Mouse (Mus musculus) MEL (cell line): ENCODE results near the gene Cd151. TPM values are rescaled to one million over a fixed set of nuclear protein-coding genes. Genes with fewer than 3 reads are reported as not detected.

Source experiments
- DNase-seq: peaks from one replicate; pipeline ENCODE4 v3.0.0; 2011; ENCODE audit warnings: low read depth, low spot score
- H3K27ac ChIP-seq: 2 replicates; pipeline ENCODE4 v1.5.1; 2012; ENCODE audit warnings: low read depth, mild to moderate bottlenecking, control low read depth, low read length, moderate library complexity; ENCODE audit not compliant: control insufficient read depth
- H3K27me3 ChIP-seq, 2 experiments: fragments of 150-350 bp in 1 of 2; sonication (generic) in 1 of 2; 2 replicates each; pipeline ENCODE4 v1.6.1; 2012; ENCODE audit warnings: low read length in 2 of 2, mild to moderate bottlenecking in 2 of 2, improper control_type of control experiment in 1 of 2, moderate library complexity in 1 of 2; ENCODE audit not compliant: insufficient read depth in 2 of 2, control insufficient read depth in 1 of 2
- H3K36me3 ChIP-seq, 2 experiments: 2 replicates each; pipeline ENCODE4 v1.6.1; 2012 to 2014; ENCODE audit warnings: low read length in 2 of 2, improper control_type of control experiment in 1 of 2, inconsistent platforms in 1 of 2, mild to moderate bottlenecking in 1 of 2; ENCODE audit not compliant: insufficient read depth in 2 of 2, control insufficient read depth in 1 of 2
- H3K4me1 ChIP-seq, 2 experiments: fragments of 150-350 bp in 1 of 2; sonication (generic) in 1 of 2; 2 replicates each; pipeline ENCODE4 v1.6.1; 2012; ENCODE audit warnings: low read length in 2 of 2, improper control_type of control experiment in 1 of 2, mild to moderate bottlenecking in 1 of 2; ENCODE audit not compliant: insufficient read depth in 2 of 2, control insufficient read depth in 1 of 2
- H3K4me3 ChIP-seq, 2 experiments: fragments of 150-350 bp in 1 of 2; sonication (generic) in 1 of 2; 2 replicates each; pipeline ENCODE4 v1.5.1; 2012; ENCODE audit warnings: low read depth in 2 of 2, low read length in 2 of 2, mild to moderate bottlenecking in 2 of 2, moderate library complexity in 2 of 2, control low read depth in 1 of 2, improper control_type of control experiment in 1 of 2; ENCODE audit not compliant: control insufficient read depth in 1 of 2, insufficient read depth in 1 of 2
- H3K79me2 ChIP-seq: 2 replicates; pipeline ENCODE4 v1.6.1; 2012; ENCODE audit warnings: mild to moderate bottlenecking, low read length, moderate library complexity; ENCODE audit not compliant: control insufficient read depth, poor library complexity, insufficient read depth
- H3K9ac ChIP-seq: 2 replicates; pipeline ENCODE4 v1.6.1; 2012; ENCODE audit warnings: low read depth, mild to moderate bottlenecking, control low read depth, low read length, moderate library complexity; ENCODE audit not compliant: control insufficient read depth, poor library complexity, severe bottlenecking
- H3K9me3 ChIP-seq: fragments of 150-350 bp; sonication (generic); replicated peaks from 2 replicates; pipeline ENCODE4 v1.6.1; 2012; ENCODE audit warnings: mild to moderate bottlenecking, low read length, improper control_type of control experiment, moderate library complexity; ENCODE audit not compliant: insufficient read depth
- CHD1 ChIP-seq: IDR thresholded peaks from 2 replicates; pipeline ENCODE4 v1.6.1; 2012; ENCODE audit warnings: low read depth, mild to moderate bottlenecking, inconsistent platforms, low read length, improper control_type of control experiment
- CHD2 ChIP-seq: IDR thresholded peaks from 2 replicates; pipeline ENCODE4 v1.6.1; 2011; ENCODE audit warnings: low read length, improper control_type of control experiment
- EP300 ChIP-seq, 2 experiments: IDR thresholded peaks; 2 replicates each; pipeline ENCODE4 v1.6.1; 2011; ENCODE audit warnings: improper control_type of control experiment in 2 of 2, low read length in 2 of 2, low read depth in 1 of 2, mild to moderate bottlenecking in 1 of 2
- KAT2A ChIP-seq: conservative IDR thresholded peaks from 2 replicates; pipeline ENCODE4 v1.6.1; 2012; ENCODE audit warnings: low read depth, low read length, improper control_type of control experiment, inconsistent platforms
- MAFK ChIP-seq: IDR thresholded peaks from 2 replicates; pipeline ENCODE4 v1.6.1; 2011; ENCODE audit warnings: low read depth, mild to moderate bottlenecking, low read length, improper control_type of control experiment, borderline replicate concordance
- MAZ ChIP-seq: IDR thresholded peaks from 2 replicates; pipeline ENCODE4 v1.6.1; 2012; ENCODE audit warnings: low read depth, mild to moderate bottlenecking, inconsistent platforms, low read length, improper control_type of control experiment
- MXI1 ChIP-seq: IDR thresholded peaks from 2 replicates; pipeline ENCODE4 v1.6.1; 2011; ENCODE audit warnings: mild to moderate bottlenecking, low read depth, low read length, improper control_type of control experiment
- MYC ChIP-seq: IDR thresholded peaks from 2 replicates; pipeline ENCODE4 v1.6.1; 2011; ENCODE audit warnings: low read depth, mild to moderate bottlenecking, low read length, improper control_type of control experiment, moderate library complexity
- NELFE ChIP-seq: IDR thresholded peaks from 2 replicates; pipeline ENCODE4 v1.6.1; 2011; ENCODE audit warnings: low read depth, low read length, improper control_type of control experiment
- NRF1 ChIP-seq: IDR thresholded peaks from 2 replicates; pipeline ENCODE4 v1.6.1; 2014; ENCODE audit warnings: low read depth, mild to moderate bottlenecking, inconsistent platforms, low read length, improper control_type of control experiment, moderate library complexity; ENCODE audit not compliant: poor library complexity, insufficient read depth, severe bottlenecking
- RAD21 ChIP-seq: IDR thresholded peaks from 2 replicates; pipeline ENCODE4 v1.6.1; 2011; ENCODE audit warnings: mild to moderate bottlenecking, low read depth, low read length, improper control_type of control experiment
- RCOR1 ChIP-seq: IDR thresholded peaks from 2 replicates; pipeline ENCODE4 v1.6.1; 2012; ENCODE audit warnings: low read depth, mild to moderate bottlenecking, inconsistent platforms, low read length, improper control_type of control experiment
- TAL1 ChIP-seq: IDR thresholded peaks from 2 replicates; pipeline ENCODE4 v1.6.1; 2012; ENCODE audit warnings: mild to moderate bottlenecking, inconsistent platforms, low read length, moderate library complexity, mixed read lengths
- TBP ChIP-seq: IDR thresholded peaks from 2 replicates; pipeline ENCODE4 v1.8.0; 2011; ENCODE audit warnings: low read depth, low read length, improper control_type of control experiment
- TCF12 ChIP-seq: IDR thresholded peaks from 2 replicates; pipeline ENCODE4 v1.6.1; 2014; ENCODE audit warnings: low read depth, mild to moderate bottlenecking, inconsistent platforms, low read length, improper control_type of control experiment, moderate library complexity
- UBTF ChIP-seq: IDR thresholded peaks from 2 replicates; pipeline ENCODE4 v1.6.1; 2012; ENCODE audit warnings: low read depth, mild to moderate bottlenecking, inconsistent platforms, low read length, improper control_type of control experiment, moderate library complexity, borderline replicate concordance; ENCODE audit not compliant: insufficient read depth
- USF1 ChIP-seq: IDR thresholded peaks from 2 replicates; pipeline ENCODE4 v1.6.1; 2014; ENCODE audit warnings: low read depth, mild to moderate bottlenecking, inconsistent platforms, low read length, improper control_type of control experiment, moderate library complexity
- ZKSCAN1 ChIP-seq: IDR thresholded peaks from 2 replicates; pipeline ENCODE4 v1.6.1; 2012; ENCODE audit warnings: low read depth, mild to moderate bottlenecking, inconsistent platforms, low read length, improper control_type of control experiment, moderate library complexity
- ZNF384 ChIP-seq: IDR thresholded peaks from 2 replicates; pipeline ENCODE4 v1.6.1; 2012; ENCODE audit warnings: low read depth, mild to moderate bottlenecking, inconsistent platforms, low read length, improper control_type of control experiment
- polyA plus RNA-seq, 2 experiments: library from polyadenylated mRNA; stranded (reverse) in 1 of 2; unstranded in 1 of 2; fragments of >175 nt in 1 of 2; fragments of >200 nt in 1 of 2; gene quantifications; 2 replicates each; pipeline versions ENCODE4 v1.2.1 to v1.2.4; 2012; ENCODE audit warnings: low replicate concordance in 2 of 2, low read depth in 1 of 2; ENCODE audit not compliant: insufficient read length in 2 of 2, insufficient read depth in 1 of 2, missing spikeins in 1 of 2
- total RNA-seq: library from RNA; depleted of rRNA; stranded (reverse); fragments of 300-350 nt; gene quantifications from 2 replicates; pipeline ENCODE4 v1.2.3, GENCODE M21; 2012

Cd151 gene
- total and polyA plus RNA-seq, 3 experiments = 40.6 to 86.6 TPM; not detected in 1

DNA sequence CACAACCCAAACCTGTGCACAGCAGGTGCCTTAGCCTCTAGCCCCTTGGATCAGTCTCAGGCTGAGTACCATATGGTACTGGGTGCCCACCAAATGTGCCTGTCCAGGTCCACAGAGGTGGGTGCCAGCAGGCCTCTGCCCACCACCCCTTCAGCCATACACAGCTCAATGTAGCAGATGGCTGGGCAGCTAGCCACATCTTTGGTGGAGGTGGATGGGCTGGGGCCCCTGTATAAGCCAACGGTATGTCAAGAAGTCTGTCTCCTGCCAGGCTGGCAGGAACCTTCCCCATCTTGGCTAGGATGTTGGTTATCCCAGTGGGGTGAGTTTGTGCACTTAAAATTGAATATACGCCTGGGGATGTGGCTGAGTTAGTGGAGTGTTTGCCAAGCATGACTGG, 18.4 kb downstream of the Cd151 start:
- Histone ChIP-seq H3K4me1 (no peaks in the 10 kb centered on the region), H3K36me3 (no peaks in the 10 kb centered on the region), H3K79me2 (peaks cover 2% of the 10 kb centered on the region; the same call in 1 of the 2 replicates), H3K9me3 (no peaks in the 10 kb centered on the region), H3K27me3 (no peaks in the 10 kb centered on the region), H3K9ac (no peak overlapping the region), H3K27ac (no peak overlapping the region), H3K4me3 (no peak overlapping the region)
- DNase-seq = no peak
- TF ChIP-seq EP300 (IDR thresholded peaks at IDR 0.05; ENCODE audit: low read depth in 1 of 2, low read length in 2 of 2) = no peak
- TF ChIP-seq RAD21 = no peak
- no peak for TF ChIP-seq KAT2A
- no peak for TF ChIP-seq ZNF384
- no peak for TF ChIP-seq NRF1
- TF ChIP-seq RCOR1 = no peak
- TF ChIP-seq CHD2 = no peak
- TF ChIP-seq MYC = no peak
- no peak for TF ChIP-seq TBP
- TF ChIP-seq TCF12 = no peak
- TF ChIP-seq CHD1 = no peak
- no peak for TF ChIP-seq USF1
- TF ChIP-seq TAL1 = no peak
- TF ChIP-seq MAZ = no peak
- no peak for TF ChIP-seq NELFE
- TF ChIP-seq MXI1 = no peak
- TF ChIP-seq MAFK = no peak

DNA sequence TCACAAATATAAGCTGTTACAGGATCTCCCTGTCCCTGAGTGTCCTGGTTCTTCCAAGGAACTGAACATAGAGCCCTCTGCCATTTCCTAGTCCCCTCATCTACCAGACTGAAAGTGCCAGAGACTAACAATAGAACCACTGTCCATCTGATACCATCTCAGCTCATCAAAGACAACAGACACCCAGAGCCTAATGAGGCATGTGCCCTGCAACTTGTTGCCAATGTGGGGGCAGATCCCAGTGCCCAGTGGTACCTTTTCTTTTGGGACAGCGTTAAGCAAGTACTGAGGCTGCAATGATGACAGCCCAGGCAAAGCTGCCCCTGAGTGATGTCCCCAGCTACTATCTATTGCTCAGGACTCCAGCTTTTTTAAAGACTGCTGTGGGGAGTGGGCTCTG, 19.0 kb downstream of the Cd151 start:
- Histone ChIP-seq H3K27ac (no peak overlapping the region), H3K4me3 (no peak overlapping the region), H3K27me3 (no peaks in the 10 kb centered on the region), H3K4me1 (no peaks in the 10 kb centered on the region), H3K79me2 (no peaks in the 10 kb centered on the region), H3K36me3 (no peaks in the 10 kb centered on the region), H3K9ac (no peak overlapping the region)
- no peak for DNase-seq
- no peak for TF ChIP-seq ZKSCAN1
- no peak for TF ChIP-seq UBTF
- TF ChIP-seq MXI1 = no peak
- TF ChIP-seq, all 39 proteins: peak for 0
- no peaks in the 10 kb centered on the region for H3K9me3 ChIP-seq
